Mouse (Mus musculus) Patski (cell line): ENCODE data around the gene Med13l. TPM values are rescaled to one million over a fixed set of nuclear protein-coding genes. Genes with fewer than 3 reads are reported as not detected.
A peak's percentile ranks its signal among the peaks of the same experiment; 100 is the strongest.

Source experiments
- ATAC-seq: fragments of 100-300 bp; one replicate; pipeline ENCODE4 v1.8.0; 2021
- CTCF ChIA-PET: fragments of 350-600 bp; sonication (Branson Sonifier 250); formaldehyde crosslinking; loops from one replicate; lab custom pipeline; 2022; ENCODE audit warnings: inconsistent platforms; lab: Charles Lee
- POLR2A ChIA-PET: fragments of 350-600 bp; sonication (Branson Sonifier 250); formaldehyde crosslinking; loops from one replicate; lab custom pipeline; 2022; ENCODE audit warnings: antibody characterized with exemption, inconsistent platforms; lab: Charles Lee
- DNase-seq: peaks from one replicate; pipeline ENCODE4 v3.0.0-alpha.2; 2011; ENCODE audit warnings: low read depth, low spot score
- H3K27me3 ChIP-seq: fragments of 371-371 bp; one replicate; pipeline ENCODE4 v1.5.1; 2021
- CTCF ChIP-seq: fragments of 100-300 bp; IDR thresholded peaks from one replicate; pipeline ENCODE4 v1.5.1; 2021
- in situ Hi-C: fragments of 300-500 bp; cut with MboI; formaldehyde crosslinking; loops from 3 replicates; pipeline ENCODE4 v1.11.1; 2018; ENCODE audit warnings: low pct_unique_long_range_greater_than_20kb, mixed read lengths
- polyA plus RNA-seq: library from polyadenylated mRNA; unstranded; gene quantifications from one replicate; pipeline ENCODE4 v1.2.3, GENCODE M21; 2021

Gene Med13l
- polyA plus RNA-seq, 1 experiment from 2014 or later = 35.3 TPM

DNA sequence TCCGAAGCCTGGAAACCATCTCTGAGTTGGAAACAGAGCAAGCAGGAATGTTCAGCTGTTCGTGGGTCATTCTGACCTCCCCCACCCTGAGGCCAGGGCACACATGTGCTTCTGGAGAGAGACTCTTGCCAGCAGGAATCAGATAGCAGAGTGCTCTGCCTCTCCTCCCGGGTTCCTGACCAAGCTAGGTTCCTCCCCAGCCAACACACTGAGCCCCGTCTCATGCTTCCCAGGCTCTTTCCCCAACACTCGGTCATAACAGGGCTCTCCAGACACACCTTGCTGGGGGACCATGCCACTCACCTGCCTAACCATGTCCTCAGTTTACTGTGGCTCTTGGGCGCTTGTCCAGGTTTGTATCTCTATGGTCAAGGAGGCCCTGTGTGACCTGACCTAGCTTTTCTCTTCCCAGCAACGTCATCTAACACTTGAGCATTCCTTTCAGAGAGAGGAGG, 252.5 kb downstream of the Med13l start:
- no peak for DNase-seq

DNA sequence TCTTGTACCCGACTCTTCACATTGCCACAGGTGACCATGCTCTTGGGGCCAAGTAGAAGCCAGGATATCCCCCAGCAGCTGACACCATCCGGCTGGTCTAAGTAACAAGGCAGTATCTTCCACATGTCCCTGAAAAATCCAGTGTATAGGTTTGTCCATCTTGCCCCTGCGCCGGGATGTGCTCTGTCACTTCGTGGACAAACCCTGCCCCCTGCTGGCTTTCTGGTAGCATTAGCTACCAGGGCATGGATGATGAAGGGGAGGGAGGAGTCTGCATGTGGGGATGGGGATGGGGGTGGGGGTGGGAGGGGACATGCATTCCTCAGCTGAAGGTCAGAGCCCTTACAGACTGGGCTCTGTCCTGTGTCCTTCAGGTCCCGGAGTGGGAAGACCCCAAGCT, 253.6 kb downstream of the Med13l start:
- DNase-seq (no peak), ATAC-seq (peak; percentile 25)
- no peak for TF ChIP-seq CTCF
- ChIA-PET CTCF (interaction anchor here (0.9 kb wide), 1 partner anchor 529 kb away, joined by 3 read pairs; no protein-coding TSS in a partner anchor), POLR2A (no interaction called here)
- peaks cover 22% of the 10 kb centered on the region for H3K27me3 ChIP-seq
- in situ Hi-C loops = no loop called here

More for the DNA sequence above, 252.5 kb downstream of the Med13l start:
- in situ Hi-C loops = no loop called here
- no peak for TF ChIP-seq CTCF
- CTCF ChIA-PET = interaction anchor here (0.9 kb wide), 1 partner anchor 528 kb away, joined by 3 read pairs; no protein-coding TSS in a partner anchor
- POLR2A ChIA-PET = no interaction called here
- H3K27me3 ChIP-seq = peaks cover 22% of the 10 kb centered on the region
- no peak for ATAC-seq
